Mouse (Mus musculus) frontal cortex, adult (tissue): ENCODE results near the gene Mapk13.
"Not testable (repeated sequence)": the region's sequence is repeated elsewhere in the genome, so short reads cannot be mapped to it uniquely, and the experiment has no call there.

Experiments
- ATAC-seq: cut with Nextera tagmentation; 2 replicates; pipeline ENCODE4 v1.9.2; 2017; ENCODE audit warnings: mild to moderate bottlenecking, moderate library complexity, mixed read lengths; ENCODE audit not compliant: low TSS enrichment

The Mapk13 gene

DNA sequence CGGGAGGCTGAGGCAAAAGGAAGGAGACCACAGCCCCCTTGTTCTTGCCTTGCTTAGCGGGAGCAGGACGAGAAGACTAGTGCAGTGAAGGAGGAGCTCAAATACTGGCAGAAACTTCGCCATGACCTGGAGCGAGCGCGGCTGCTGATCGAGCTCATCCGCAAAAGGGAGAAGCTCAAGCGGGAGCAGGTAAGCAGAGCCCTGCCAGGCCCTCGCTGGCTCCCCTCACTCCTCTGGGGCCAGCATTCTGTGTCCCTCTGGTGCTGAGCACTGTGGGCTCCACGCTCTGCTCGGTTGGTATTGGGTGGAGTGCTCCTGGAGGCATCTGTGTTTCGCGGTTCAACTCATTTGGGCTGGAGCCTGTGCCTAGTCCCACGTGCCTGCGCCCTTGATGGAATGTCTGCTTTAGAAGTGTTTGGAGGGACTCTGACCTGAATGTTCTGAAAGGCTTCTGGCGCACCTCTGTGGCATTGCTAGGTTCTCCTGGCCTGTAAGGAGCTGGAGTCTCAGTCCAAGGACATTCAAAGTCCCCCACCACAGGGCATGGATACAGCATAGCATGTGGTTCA, 45.5 kb downstream of the Mapk13 start:
- no peak for ATAC-seq

DNA sequence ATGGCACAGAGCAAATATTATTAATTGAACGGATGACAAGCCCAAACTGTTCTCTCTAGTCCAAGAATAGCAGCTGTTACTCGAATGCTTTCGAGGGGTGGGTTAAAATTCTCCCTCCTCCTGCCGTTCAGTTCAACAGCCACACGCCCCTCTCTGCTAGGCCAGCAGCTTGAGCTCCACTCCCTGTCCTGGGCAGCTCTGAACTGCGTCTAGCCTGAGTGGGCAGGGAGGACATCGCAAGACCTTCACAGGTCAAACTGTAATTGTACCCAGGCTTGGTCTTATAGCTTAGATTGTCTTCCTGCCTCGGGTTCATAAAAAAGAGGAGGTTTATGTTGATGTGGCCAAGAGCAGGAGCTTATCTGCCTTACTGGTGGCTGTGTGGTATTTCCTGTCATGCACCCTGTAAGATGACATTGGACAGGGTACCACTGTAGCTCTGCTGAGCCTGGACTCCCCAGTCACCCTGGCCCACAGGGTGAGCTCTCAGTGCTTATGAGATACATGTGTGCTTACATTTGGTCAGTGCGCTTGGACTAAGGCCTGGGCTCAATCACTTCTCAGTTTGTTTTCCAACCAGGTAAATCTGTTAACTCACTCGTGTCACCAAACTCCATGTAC, 46.4 kb downstream of the Mapk13 start:
- no peak for ATAC-seq

DNA sequence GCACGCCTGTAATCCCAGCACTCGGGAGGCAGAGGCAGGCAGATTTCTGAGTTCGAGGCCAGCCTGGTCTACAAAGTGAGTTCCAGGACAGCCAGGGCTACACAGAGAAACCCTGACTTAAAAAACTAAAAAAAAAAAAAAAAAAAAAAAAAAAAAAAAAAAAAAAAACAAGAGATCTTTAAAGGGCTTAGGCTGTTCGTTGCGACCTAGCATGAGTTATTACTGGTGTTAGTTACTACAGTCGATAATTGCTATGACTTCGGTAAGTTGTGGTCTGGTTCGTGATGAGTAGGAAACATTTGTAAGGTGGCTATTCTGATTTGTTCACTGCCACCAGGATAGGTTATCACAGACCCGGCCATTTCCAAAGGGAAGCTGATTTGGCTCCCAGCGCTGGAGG, 47.2 kb downstream of the Mapk13 start:
- ATAC-seq, result not testable (repeated sequence)

DNA sequence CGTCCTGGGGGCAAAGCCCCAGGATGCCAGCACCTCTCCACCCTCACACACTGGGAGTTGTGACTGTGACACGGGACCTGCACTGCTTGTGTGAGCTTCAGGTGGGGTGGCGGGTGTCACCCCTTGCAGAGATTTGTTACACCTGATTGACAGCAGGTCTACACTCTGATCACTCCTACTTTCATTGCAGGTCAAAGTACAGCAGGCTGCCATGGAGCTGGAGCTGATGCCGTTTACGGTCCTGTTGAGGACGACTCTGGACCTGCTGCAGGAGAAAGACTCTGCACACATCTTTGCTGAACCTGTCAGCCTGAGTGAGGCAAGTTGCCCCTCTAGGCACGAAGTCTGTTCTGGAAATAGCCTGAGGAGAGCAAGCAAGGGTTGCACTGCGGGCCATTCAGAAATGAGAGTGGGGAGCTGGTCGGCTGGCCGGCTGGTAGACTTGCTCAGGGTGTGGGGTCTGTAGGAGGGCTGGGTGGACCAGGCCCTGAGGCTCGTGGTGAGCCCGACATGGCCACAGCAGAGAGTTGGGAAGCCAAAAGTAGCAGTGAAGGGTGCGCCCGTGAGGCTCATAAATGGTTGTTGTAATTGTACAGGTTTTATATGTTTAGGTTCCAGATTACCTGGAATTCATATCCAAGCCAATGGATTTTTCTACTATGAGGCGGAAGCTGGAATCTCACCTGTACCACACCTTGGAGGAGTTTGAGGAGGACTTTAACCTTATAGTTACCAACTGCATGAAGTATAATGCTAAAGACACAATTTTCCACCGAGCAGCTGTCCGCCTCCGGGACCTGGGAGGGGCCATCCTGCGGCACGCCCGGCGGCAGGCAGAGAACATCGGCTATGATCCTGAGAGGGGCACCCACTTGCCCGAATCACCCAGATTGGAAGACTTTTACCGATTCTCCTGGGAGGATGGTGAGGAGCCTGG, 48.0 kb downstream of the Mapk13 start:
- no peak for ATAC-seq

DNA sequence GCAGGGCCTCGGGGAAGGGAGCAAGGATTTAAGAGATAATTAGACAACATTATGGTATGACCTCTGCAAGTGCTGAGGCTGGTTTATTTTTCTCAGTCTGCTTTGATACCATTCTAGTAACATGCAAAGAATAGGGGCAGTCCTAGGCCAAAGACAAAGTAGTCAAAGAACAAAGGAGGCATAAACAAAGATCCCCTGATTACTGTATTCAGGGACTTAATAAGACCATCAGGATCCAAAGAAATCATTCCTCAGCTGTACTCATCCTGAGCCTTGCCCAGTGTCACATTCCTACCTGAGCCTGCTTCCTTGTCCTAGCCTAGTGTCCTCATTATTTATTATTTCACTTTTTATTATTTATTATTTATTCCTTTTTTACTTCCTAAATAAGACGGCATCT, 51.1 kb downstream of the Mapk13 start:
- no peak for ATAC-seq

DNA sequence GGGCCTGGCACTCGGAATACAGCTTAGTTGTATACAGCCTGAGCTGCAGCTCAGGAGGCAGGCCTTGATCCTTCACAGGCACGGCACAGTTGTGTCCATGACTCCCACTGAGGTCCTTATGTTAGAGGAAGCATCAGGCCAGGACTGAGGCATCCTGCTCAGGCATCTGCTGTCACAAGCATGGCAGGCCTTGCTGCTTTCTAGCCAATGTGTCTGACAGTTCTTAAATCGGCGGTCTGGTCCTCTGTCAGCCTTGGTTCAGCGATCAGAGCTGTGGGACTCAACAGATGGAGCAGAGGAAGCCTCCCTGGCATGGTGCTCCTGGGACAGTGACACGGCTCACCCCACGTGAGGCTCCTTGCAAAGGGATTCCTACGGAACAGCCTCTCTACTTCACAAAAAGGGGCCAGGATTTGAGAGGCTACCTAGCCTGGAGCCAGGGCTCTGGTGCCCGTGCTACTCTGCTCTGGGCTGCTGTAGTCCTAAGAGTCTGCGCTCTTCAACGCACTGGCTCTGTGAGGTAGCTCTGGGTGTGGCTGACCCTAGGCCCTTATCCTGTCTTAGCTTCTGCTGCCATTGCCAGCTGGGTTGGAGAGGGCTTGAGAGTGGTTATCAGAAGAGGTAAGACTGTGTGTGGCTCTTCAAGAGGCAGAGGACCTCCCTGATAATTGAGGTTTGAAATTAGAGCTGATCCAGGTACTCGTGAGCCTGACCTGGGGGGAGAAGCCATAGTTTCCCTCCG, 54.1 kb downstream of the Mapk13 start:
- no peak for ATAC-seq

DNA sequence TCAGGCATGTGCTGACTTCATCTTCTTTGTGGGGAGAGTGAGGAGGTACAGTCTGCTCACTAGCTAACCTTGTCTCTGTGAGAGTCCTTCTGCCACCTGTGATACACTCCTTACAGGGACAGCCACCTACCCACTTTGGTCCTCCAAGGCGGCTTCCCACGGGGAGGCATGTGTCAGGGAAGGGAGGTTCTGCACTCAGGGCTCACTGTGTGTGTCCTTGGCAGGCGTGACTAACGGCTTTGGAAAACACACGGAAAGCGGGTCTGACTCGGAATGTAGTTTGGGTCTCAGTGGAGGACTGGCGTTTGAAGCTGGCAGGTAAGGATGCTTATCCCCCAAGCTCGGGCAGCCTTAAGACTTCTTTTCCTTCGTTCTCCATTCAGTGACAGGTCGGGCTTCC, 54.7 kb downstream of the Mapk13 start:
- no peak for ATAC-seq

DNA sequence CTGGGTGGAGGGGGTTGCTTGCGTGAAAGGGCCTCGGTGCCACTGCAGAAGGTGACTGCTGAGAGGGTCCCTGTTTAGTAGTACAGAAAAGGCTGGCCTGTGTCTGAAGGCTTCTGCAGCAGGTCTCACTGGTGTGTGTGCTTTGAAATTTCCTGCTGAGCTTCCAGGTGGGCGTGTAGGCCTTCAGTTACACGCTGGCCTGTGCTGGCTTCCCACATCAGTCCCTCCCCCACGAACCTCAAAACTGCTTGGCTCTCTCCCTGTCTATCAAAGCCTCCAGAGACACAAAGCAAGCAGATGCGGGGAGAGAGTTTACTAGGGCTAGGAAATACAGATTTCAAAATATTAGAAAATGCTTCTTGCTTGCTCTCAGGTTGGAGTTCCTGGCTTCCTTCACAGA, 55.8 kb downstream of the Mapk13 start:
- peak; percentile 66 for ATAC-seq

DNA sequence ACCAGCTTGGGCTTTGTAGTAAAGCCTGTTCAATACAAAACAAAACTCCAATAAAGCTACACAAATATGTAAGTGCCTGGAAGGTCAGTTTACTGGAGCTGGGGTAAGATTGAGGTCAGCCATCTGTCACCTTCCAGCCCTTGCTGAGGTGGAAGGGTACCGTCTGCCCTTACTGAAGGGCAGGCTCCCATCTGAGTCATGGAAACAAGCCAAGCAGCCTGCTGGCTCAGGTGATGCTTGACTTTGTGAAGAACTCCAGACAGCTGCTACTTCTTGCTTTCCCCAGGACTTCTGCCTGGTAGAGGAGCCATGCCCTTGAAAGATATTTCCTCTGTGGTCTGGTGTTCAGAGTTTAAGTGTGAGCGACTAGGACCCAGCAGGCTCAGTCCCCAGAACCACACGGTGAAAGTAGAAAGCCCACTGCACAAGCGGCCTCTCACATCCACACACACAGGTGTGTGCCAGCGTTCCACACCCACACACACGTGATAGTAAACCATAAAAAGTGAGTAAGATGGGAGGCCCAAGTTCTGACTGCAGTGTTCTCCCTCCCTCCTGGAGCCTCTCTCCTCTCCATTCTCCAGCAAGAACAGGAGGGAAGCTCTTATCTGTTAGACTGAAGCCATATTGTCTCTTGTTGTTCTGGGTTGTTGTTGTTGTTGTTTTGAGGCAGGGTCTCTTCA, 56.4 kb downstream of the Mapk13 start:
- ATAC-seq, result no peak

DNA sequence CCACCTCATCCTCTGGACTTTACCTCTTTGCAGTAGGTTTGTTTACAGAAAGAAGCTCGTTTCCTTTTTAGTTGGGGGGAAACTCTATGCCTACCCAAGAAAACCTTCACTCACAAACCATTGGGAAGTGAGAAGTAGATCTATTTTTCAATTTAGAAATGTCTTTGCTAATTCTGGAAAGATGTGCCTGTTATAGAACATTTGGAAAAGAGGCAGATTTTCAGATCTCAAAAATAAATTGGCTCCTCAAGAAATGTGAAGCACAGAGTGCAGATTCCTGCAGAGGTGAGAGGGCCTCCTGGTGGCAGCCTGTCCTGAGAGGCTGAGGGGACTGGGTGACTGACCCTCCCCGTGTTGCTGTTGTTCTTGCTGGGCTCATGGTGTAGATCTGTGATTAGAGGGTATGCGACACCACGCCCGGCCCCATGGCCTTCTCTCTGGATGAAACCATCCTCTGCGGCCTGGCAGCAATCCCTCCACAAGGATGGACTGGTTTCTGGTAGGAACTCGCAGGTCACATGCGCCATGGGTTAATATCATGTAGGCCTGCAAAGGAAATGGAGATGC, 58.7 kb downstream of the Mapk13 start:
- ATAC-seq, result peak; percentile 53; the same call in 1 of the 2 replicates

DNA sequence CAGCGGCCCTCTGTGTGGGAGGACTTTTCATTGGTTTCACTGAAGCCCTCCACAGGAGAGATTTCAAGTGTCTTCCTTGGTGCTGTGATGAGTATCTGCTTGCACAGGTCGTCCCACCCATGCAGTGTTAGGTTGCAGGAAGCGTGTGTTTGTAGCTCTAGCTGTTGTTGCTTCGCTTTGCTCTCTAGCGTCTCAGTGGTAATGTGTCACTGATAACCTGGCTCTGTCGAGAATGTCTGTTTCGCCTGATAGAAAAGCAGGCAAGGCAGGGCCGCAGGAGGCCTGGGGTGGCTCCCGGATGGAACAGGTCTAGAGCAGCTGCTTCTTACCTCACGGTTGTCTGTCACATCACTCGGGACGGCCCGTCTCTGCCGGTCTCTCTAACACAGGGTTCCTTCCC, 60.0 kb downstream of the Mapk13 start:
- ATAC-seq, result no peak
